Mouse (Mus musculus) fat pad, adult 2 months (tissue): ENCODE data around the gene Oser1.
A peak's percentile ranks its signal among the peaks of the same experiment; 100 is the strongest.
"Not testable (repeated sequence)": the region's sequence is repeated elsewhere in the genome, so short reads cannot be mapped to it uniquely, and the experiment has no call there.

Experiments
- DNase-seq: peaks from one replicate; pipeline ENCODE4 v3.0.0-alpha.2; 2011; ENCODE audit warnings: low read depth, low spot score; ENCODE audit errors: extremely low read depth

Gene Oser1

GRCm38 (mm10) chr2:163444017-163444416 lies 19.5 kb upstream of the Oser1 start:
- no peak for DNase-seq

- no peak for DNase-seq
These were observed 19.0 kb upstream of the Oser1 start for GRCm38 (mm10) chr2:163443543-163443942.

GRCm38 (mm10) chr2:163439488-163439887 lies 15.0 kb upstream of the Oser1 start:
- DNase-seq = no peak

- DNase-seq = no peak
These were observed 14.3 kb upstream of the Oser1 start for GRCm38 (mm10) chr2:163438619-163439451.

- no peak for DNase-seq
These were observed 13.7 kb upstream of the Oser1 start, which contains the start of gene Gdap1l1 for GRCm38 (mm10) chr2:163438246-163438618. Gene Gdap1l1 (plus strand): TSS chr2:163438476.

GRCm38 (mm10) chr2:163437800-163438199 lies 13.3 kb upstream of the Oser1 start:
- no peak for DNase-seq

- no peak for DNase-seq
These were observed 9.5 kb upstream of the Oser1 start for GRCm38 (mm10) chr2:163433971-163434370.

- DNase-seq = no peak
These were observed 6.8 kb upstream of the Oser1 start for GRCm38 (mm10) chr2:163431289-163431688.

- DNase-seq = no peak
These were observed 4.0 kb upstream of the Oser1 start for GRCm38 (mm10) chr2:163428346-163429011.

- DNase-seq = no peak
These were observed 1.4 kb downstream of the Oser1 start for GRCm38 (mm10) chr2:163422895-163423660.

GRCm38 (mm10) chr2:163420366-163420886 lies 4.1 kb downstream of the Oser1 start:
- no peak for DNase-seq

- DNase-seq = peak; percentile 92
These were observed 5.0 kb downstream of the Oser1 start for GRCm38 (mm10) chr2:163419346-163420045.

- DNase-seq = no peak
These were observed 5.6 kb downstream of the Oser1 start for GRCm38 (mm10) chr2:163418841-163419345.

- no peak for DNase-seq
These were observed 6.7 kb downstream of the Oser1 start for GRCm38 (mm10) chr2:163417830-163418229.

- no peak for DNase-seq
These were observed 7.5 kb downstream of the Oser1 start for GRCm38 (mm10) chr2:163417026-163417425.

- no peak for DNase-seq
These were observed 11.5 kb downstream of the Oser1 start for GRCm38 (mm10) chr2:163412846-163413590.

GRCm38 (mm10) chr2:163412419-163412818 lies 12.1 kb downstream of the Oser1 start:
- DNase-seq = no peak

- DNase-seq = no peak
These were observed 12.7 kb downstream of the Oser1 start for GRCm38 (mm10) chr2:163411840-163412239.

GRCm38 (mm10) chr2:163411344-163411743 lies 13.2 kb downstream of the Oser1 start:
- DNase-seq = not testable (repeated sequence)

- no peak for DNase-seq
These were observed 14.3 kb downstream of the Oser1 start for GRCm38 (mm10) chr2:163410211-163410610.
